Mouse (Mus musculus): ENCODE results near the gene Snrk.

- TF ChIP-seq CTCF (IDR thresholded peaks at IDR 0.05): no peak
- peak; percentile 17; the same call in 1 of the 2 replicates for TF ChIP-seq EP300 (IDR thresholded peaks at IDR 0.05)
Observed at GRCm38 (mm10) chr9:122146124-122146870, 29.2 kb downstream of the Snrk start.
